Mouse (Mus musculus) neutrophil, adult 59 days (primary cell): ENCODE measurements around the gene Sbk3. TPM values are rescaled to one million over a fixed set of nuclear protein-coding genes. Genes with fewer than 3 reads are reported as not detected.

Source experiments
- total RNA-seq, 2 experiments: library from RNA; stranded (reverse); gene quantifications; 1 replicate in 1 of 2; 2 replicates in 1 of 2; pipeline ENCODE4 v1.2.4; 2023

The Sbk3 gene
- total RNA-seq, result not detected

DNA sequence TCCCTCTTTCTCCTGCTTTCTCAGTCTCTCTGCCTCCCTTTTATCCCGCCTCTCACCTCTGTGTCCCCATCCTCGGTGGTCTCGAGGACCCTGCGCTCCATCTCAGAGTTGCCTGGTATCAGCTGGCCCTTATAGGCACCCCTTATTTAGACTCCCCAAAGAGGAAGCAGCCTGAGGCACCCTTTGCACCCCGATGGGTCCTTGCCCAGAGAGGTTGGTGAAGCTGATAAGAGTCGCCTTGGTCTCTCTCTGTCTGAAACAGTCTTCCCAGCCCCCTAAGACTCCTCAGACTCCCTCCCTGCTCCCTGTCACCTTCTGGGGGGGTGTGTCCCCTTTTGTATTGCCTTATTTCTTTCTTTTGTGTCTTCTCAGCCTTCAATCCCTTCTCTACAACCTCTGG lies at the start of gene Sbk3:
Gene Sbk3 (minus strand): TSS at position 101 of the 400 bp plus-strand sequence.

GRCm38 (mm10) chr7:5020000-5020681 lies 49.2 kb upstream of the Sbk3 start, which contains the start of the genes Zfp865 and Ccdc106:
Zfp865 (plus strand) TSS chr7:5020376.
Ccdc106 (plus strand) TSS chr7:5020553.

DNA sequence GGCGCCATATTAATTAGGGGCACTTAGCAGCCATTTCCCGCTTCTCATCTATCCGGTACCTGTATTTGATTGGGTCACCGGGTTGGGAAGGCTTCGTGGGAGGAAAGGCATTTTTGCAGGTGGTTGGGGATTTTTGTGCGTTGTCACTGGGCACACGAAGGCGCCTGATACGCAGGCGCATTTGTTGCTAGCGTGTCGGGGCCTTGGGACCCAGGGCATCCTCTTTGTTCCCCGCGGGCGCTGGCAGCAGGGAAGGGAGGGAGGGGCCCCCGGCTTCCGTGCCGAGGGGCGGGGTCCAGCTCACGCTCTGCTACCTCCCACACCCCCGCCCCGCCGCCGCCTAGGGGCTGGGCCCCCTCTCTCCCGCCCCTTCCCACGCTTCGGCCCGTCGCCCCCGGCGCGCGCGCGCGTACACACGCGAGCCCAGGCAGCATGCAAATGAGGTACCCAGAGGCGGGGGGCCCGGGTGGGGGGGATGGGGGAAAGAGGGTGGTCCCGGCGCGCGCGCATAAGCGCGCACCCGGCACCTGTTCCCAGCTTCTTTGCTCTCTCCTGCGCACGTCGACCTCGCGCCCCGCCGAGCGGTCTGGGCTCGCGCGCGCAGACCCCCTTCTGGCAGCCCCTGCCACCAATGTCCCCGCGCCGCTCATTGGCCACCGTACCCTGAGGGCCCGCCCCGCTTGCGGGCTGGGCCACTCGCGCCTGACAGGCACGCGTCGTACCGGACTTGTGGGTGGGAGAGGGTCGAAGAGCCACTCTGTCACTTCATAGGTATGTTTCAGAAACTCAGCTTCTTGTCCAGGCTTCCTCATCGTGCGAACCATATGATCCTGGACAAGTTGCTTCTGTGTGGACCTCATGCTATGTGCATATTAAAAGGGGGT lies 44.4 kb upstream of the Sbk3 start, which contains the start of gene Gm44973:
Gene Gm44973 (plus strand): TSS at position 379 of the 884 bp plus-strand sequence.

DNA sequence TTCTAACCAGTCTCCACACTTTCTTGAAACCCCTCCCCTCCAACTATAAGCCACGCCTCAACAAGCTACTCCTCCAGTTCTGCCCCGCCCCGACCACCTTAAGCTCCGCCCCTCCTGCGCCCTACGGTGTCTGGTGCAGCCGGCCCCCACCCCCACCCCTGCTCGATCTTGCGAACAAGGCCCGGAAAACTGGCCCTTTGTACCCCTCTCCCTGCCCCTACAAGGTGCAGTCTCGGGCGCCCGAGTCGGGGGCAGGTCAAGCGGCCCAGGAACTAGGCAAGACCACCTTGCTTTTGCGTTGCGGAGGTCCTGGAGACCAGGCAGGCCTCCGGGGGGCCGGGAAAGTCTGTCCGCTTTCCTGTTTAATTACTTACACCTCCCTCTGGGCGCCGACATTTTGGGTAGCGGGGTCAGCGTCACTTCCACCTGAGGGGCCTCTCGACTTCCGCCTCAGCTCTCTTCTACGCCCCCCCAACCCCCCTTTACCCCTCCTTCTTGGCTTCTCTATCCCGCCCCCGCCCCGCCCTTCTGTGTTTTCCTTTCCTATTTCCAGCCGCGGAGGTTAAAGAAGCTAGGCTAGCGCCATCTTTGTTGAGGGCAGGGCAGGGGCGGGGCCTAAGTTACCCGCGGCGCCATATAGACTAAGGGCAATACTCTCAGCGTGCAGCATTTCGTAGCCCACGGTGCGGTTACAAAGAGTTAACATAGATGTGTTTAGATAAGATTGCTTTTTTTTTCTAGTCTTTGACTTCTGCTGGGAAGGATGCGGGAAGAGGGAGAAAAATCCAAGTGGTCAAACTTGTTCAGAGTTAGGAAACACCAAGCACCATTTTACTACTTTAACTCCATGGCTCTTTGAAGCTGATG lies 43.5 kb upstream of the Sbk3 start, which contains the start of the genes Zfp524 and Fiz1:
Gene Zfp524 (plus strand): TSS at position 165 of the 867 bp plus-strand sequence.
Gene Fiz1 (minus strand): TSS at position 447 of the 867 bp plus-strand sequence.

GRCm38 (mm10) chr7:4996003-4996895 lies 25.3 kb upstream of the Sbk3 start, which contains the start of gene Zfp579:
Zfp579 (minus strand) TSS chr7:4996158.

DNA sequence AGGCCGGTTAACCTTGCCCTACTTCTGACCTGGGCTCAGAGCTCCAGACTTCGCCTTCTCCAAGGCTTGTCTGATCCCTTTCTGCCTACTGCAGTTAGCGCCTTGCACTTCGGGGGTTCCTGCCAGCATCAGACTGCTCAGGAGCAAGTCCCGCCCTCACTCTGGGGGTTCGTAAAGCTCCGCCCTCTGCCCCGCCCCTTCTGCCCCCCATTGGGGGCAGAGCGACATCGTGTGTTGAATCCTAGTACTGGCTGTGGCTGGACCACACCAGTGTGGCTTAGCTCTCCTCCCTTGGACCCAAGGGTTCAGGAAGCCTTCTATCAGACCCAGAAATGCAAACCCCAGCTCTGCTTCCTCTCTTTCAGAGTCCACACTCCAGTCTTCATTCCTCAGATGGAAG lies 6.7 kb downstream of the Sbk3 start, which contains the start of gene Sbk2:
Gene Sbk2 (minus strand): TSS at position 135 of the 400 bp plus-strand sequence.

GRCm38 (mm10) chr7:4925441-4926381 lies 45.3 kb downstream of the Sbk3 start, which contains the start of gene Ssc5d:
Ssc5d (plus strand) TSS chr7:4925785.

GRCm38 (mm10) chr7:4921824-4922482 lies 49.0 kb downstream of the Sbk3 start, which contains the start of gene Nat14:
Nat14 (plus strand) TSS chr7:4922028.

Other genes with a start within 250 kb of the Sbk3 start
- gene Tmem150b, start 245.9 kb downstream of the Sbk3 start, total RNA-seq, result 10 to 100 TPM; 18.1 to 22.3 TPM
- 10 to 100 TPM; 96.3 to 97.7 TPM for gene Kmt5c, start 231.1 kb downstream of the Sbk3 start, total RNA-seq
- gene Cox6b2, start 218.1 kb downstream of the Sbk3 start, total RNA-seq, result 10 to 100 TPM; 25.0 to 29.5 TPM
- not detected for gene Fam71e2, start 199.9 kb downstream of the Sbk3 start, total RNA-seq
- gene Il11, start 188.3 kb downstream of the Sbk3 start, total RNA-seq, result not detected
- gene Tmem190, start 188.2 kb downstream of the Sbk3 start, total RNA-seq, result not detected
- gene Tmem238, start 181.5 kb downstream of the Sbk3 start, total RNA-seq, result 1 to 10 TPM; 1.1 to 3.2 TPM
- gene Rpl28, start 178.3 kb downstream of the Sbk3 start, total RNA-seq, result 100 to 1,000 TPM; 921 to 945 TPM
- gene Ube2s, start 158.6 kb downstream of the Sbk3 start, total RNA-seq, result 100 to 1,000 TPM; 187 to 214 TPM
- not detected for gene Shisa7, start 126.5 kb downstream of the Sbk3 start, total RNA-seq
- gene Isoc2b, start 100.9 kb downstream of the Sbk3 start, total RNA-seq, result 1 to 10 TPM; 2.8 to 6.7 TPM
- gene Isoc2a, start 94.0 kb downstream of the Sbk3 start, total RNA-seq, result 10 to 100 TPM in 1 of 2 experiments, 1 to 10 TPM in 1; 8.7 to 10.1 TPM
- gene Gm36210, start 64.7 kb downstream of the Sbk3 start, total RNA-seq, result not detected
- 10 to 100 TPM; 13.2 to 15.5 TPM for gene Zfp628, start 56.0 kb downstream of the Sbk3 start, total RNA-seq
- gene Nat14, start 49.1 kb downstream of the Sbk3 start, total RNA-seq, result 1 to 10 TPM; 2.1 to 3.2 TPM
- not detected for gene Ssc5d, start 45.4 kb downstream of the Sbk3 start, total RNA-seq
- not detected for gene Sbk2, start 6.8 kb downstream of the Sbk3 start, total RNA-seq
- 1 to 10 TPM; 2.8 to 3.5 TPM for gene Zfp579, start 25.0 kb upstream of the Sbk3 start, total RNA-seq
- gene Zfp524, start 43.2 kb upstream of the Sbk3 start, total RNA-seq, result 10 to 100 TPM; 13.0 to 20.8 TPM
- 10 to 100 TPM; 33.3 to 36.3 TPM for gene Fiz1, start 43.5 kb upstream of the Sbk3 start, total RNA-seq
- gene Gm44973, start 44.3 kb upstream of the Sbk3 start, total RNA-seq, result not detected
- gene Zfp865, start 49.2 kb upstream of the Sbk3 start, total RNA-seq, result 10 to 100 TPM; 31.9 to 37.3 TPM
- gene Ccdc106, start 49.4 kb upstream of the Sbk3 start, total RNA-seq, result under 1 TPM in 1 of 2 experiments, not detected in 1; 0.56 TPM
- not detected for gene 4632433K11Rik, start 63.0 kb upstream of the Sbk3 start, total RNA-seq
- 1 to 10 TPM; 2.8 to 2.9 TPM for gene Zfp784, start 67.3 kb upstream of the Sbk3 start, total RNA-seq
- under 1 TPM; 0.47 to 0.71 TPM for gene Zfp580, start 80.4 kb upstream of the Sbk3 start, total RNA-seq
- gene U2af2, start 91.0 kb upstream of the Sbk3 start, total RNA-seq, result 100 to 1,000 TPM; 222 to 227 TPM
- gene Epn1, start 109.1 kb upstream of the Sbk3 start, total RNA-seq, result 100 to 1,000 TPM; 139 to 160 TPM
- gene Rfpl4, start 145.8 kb upstream of the Sbk3 start, total RNA-seq, result not detected
- gene Rasl2-9, start 154.8 kb upstream of the Sbk3 start, total RNA-seq, result under 1 TPM in 1 of 2 experiments, not detected in 1; 0.64 TPM
- gene Vmn1r55, start 178.5 kb upstream of the Sbk3 start, total RNA-seq, result not detected
- gene Vmn1r56, start 225.6 kb upstream of the Sbk3 start, total RNA-seq, result not detected
- not detected for gene Vmn1r57, start 247.3 kb upstream of the Sbk3 start, total RNA-seq